Mouse (Mus musculus): ENCODE data around the gene Olfr434. TPM values are rescaled to one million over a fixed set of nuclear protein-coding genes. Genes with fewer than 3 reads are reported as not detected.
A peak's percentile ranks its signal among the peaks of the same experiment; 100 is the strongest.

The Olfr434 gene
- total and polyA plus RNA-seq, 3 experiments = not detected

GRCm38 (mm10) chr6:43254193-43254926, 41.5 kb downstream of the Olfr434 start:
- DNase-seq (ENCODE audit: low read depth, low spot score) = peak; percentile 13
- Histone ChIP-seq H3K9ac (ENCODE audit: control insufficient read depth, low read depth, low read length, poor library complexity, severe bottlenecking) (no peak overlapping the region), H3K27me3 (ENCODE audit: control insufficient read depth in 1 of 2, insufficient read depth in 2 of 2, low read length in 2 of 2) (no peaks in the 10 kb centered on the region), H3K36me3 (ENCODE audit: control insufficient read depth in 1 of 2, insufficient read depth in 2 of 2, low read length in 2 of 2) (no peaks in the 10 kb centered on the region), H3K9me3 (replicated peaks; ENCODE audit: insufficient read depth, low read length) (no peaks in the 10 kb centered on the region), H3K27ac (ENCODE audit: control insufficient read depth, low read depth, low read length) (no peak overlapping the region), H3K4me1 (ENCODE audit: control insufficient read depth in 1 of 2, insufficient read depth in 2 of 2, low read length in 2 of 2) (peaks cover 0 to 4% of the 10 kb centered on the region in 2 experiments; a peak in 1 of 4 replicates), H3K79me2 (ENCODE audit: control insufficient read depth, insufficient read depth, low read length, poor library complexity) (no peaks in the 10 kb centered on the region), H3K4me3 (ENCODE audit: control insufficient read depth in 1 of 2, insufficient read depth in 1 of 2, low read depth in 2 of 2, low read length in 2 of 2) (no peak overlapping the region)
- TF ChIP-seq ZKSCAN1 (IDR thresholded peaks at IDR 0.05; ENCODE audit: low read depth, low read length) (no peak), SMC3 (IDR thresholded peaks at IDR 0.05; ENCODE audit: low read depth, low read length) (peak; percentile 51), CTCF (IDR thresholded peaks at IDR 0.05 in 2 of 3, conservative IDR thresholded peaks at IDR 0.05 in 1 of 3; ENCODE audit: control insufficient read depth in 1 of 3, insufficient read depth in 1 of 3, low read depth in 2 of 3, low read length in 3 of 3, poor library complexity in 1 of 3, severe bottlenecking in 1 of 3) (peak in 2 of 3 experiments; percentile 15 to 49; a peak in 3 of 6 replicates), ZC3H11A (IDR thresholded peaks at IDR 0.05; ENCODE audit: low read depth, low read length) (peak; percentile 18; the same call in 1 of the 2 replicates), RAD21 (IDR thresholded peaks at IDR 0.05; ENCODE audit: low read depth, low read length) (peak; percentile 50), MAZ (IDR thresholded peaks at IDR 0.05; ENCODE audit: low read depth, low read length) (no peak)

GRCm38 (mm10) chr6:43260756-43261155, 47.9 kb downstream of the Olfr434 start:
- H3K9me3 ChIP-seq (replicated peaks; ENCODE audit: insufficient read depth, low read length) = no peaks in the 10 kb centered on the region
- no peak overlapping the region for H3K27ac ChIP-seq (ENCODE audit: control insufficient read depth, low read depth, low read length)
- no peaks in the 10 kb centered on the region; a peak in 1 of 4 replicates for H3K27me3 ChIP-seq (ENCODE audit: control insufficient read depth in 1 of 2, insufficient read depth in 2 of 2, low read length in 2 of 2)
- H3K4me1 ChIP-seq (ENCODE audit: control insufficient read depth in 1 of 2, insufficient read depth in 2 of 2, low read length in 2 of 2) = peaks cover 0 to 4% of the 10 kb centered on the region in 2 experiments; a peak in 1 of 4 replicates
- H3K9ac ChIP-seq (ENCODE audit: control insufficient read depth, low read depth, low read length, poor library complexity, severe bottlenecking) = no peak overlapping the region
- no peak for DNase-seq (ENCODE audit: low read depth, low spot score)
- TF ChIP-seq KAT2A (conservative IDR thresholded peaks at IDR 0.05; ENCODE audit: low read depth, low read length) (no peak), GABPA (IDR thresholded peaks at IDR 0.05; ENCODE audit: low read depth, low read length) (no peak), ETS1 (IDR thresholded peaks at IDR 0.05; ENCODE audit: low read depth, low read length) (no peak), SMC3 (IDR thresholded peaks at IDR 0.05; ENCODE audit: low read depth, low read length) (no peak), TAL1 (IDR thresholded peaks at IDR 0.05; ENCODE audit: low read length) (no peak), UBTF (IDR thresholded peaks at IDR 0.05; ENCODE audit: borderline replicate concordance, insufficient read depth, low read depth, low read length) (no peak), RCOR1 (IDR thresholded peaks at IDR 0.05; ENCODE audit: low read depth, low read length) (no peak)
- no peaks in the 10 kb centered on the region for H3K36me3 ChIP-seq (ENCODE audit: control insufficient read depth in 1 of 2, insufficient read depth in 2 of 2, low read length in 2 of 2)
- H3K4me3 ChIP-seq (ENCODE audit: control insufficient read depth in 1 of 2, insufficient read depth in 1 of 2, low read depth in 2 of 2, low read length in 2 of 2) = peak overlapping the region in 1 of 2 experiments; percentile 22; a peak in 1 of 4 replicates
- no peaks in the 10 kb centered on the region for H3K79me2 ChIP-seq (ENCODE audit: control insufficient read depth, insufficient read depth, low read length, poor library complexity)

All from MEL (cell line).